Mouse (Mus musculus): ENCODE measurements around the gene E2f6. TPM values are rescaled to one million over a fixed set of nuclear protein-coding genes. Genes with fewer than 3 reads are reported as not detected.

E2f6 gene
- polyA plus RNA-seq, 1 experiment from 2014 or later = 22.7 TPM

GRCm38 (mm10) chr12:16847204-16847792 lies 36.5 kb downstream of the E2f6 start:
- DNase-seq (ENCODE audit: low spot score) = no peak

- no peak for DNase-seq (ENCODE audit: low spot score)
These were observed 37.7 kb downstream of the E2f6 start for GRCm38 (mm10) chr12:16848501-16848900.

GRCm38 (mm10) chr12:16849821-16850220 lies 39.1 kb downstream of the E2f6 start:
- DNase-seq (ENCODE audit: low spot score) = no peak

- DNase-seq (ENCODE audit: low spot score) = no peak
These were observed 39.9 kb downstream of the E2f6 start for GRCm38 (mm10) chr12:16850431-16851375.

GRCm38 (mm10) chr12:16853431-16854165 lies 42.8 kb downstream of the E2f6 start:
- no peak for DNase-seq (ENCODE audit: low spot score)

- no peak for DNase-seq (ENCODE audit: low spot score)
These were observed 45.0 kb downstream of the E2f6 start for GRCm38 (mm10) chr12:16855632-16856305.

GRCm38 (mm10) chr12:16856306-16856679 lies 45.5 kb downstream of the E2f6 start:
- DNase-seq (ENCODE audit: low spot score) = no peak

GRCm38 (mm10) chr12:16858081-16858480 lies 47.3 kb downstream of the E2f6 start:
- DNase-seq (ENCODE audit: low spot score) = no peak

- no peak for DNase-seq (ENCODE audit: low spot score)
These were observed 49.0 kb downstream of the E2f6 start for GRCm38 (mm10) chr12:16859781-16860180.

- no peak for DNase-seq (ENCODE audit: low spot score)
These were observed 49.8 kb downstream of the E2f6 start for GRCm38 (mm10) chr12:16860533-16860932.

- DNase-seq (ENCODE audit: low spot score) = no peak
These were observed 50.2 kb downstream of the E2f6 start for GRCm38 (mm10) chr12:16860961-16861360.

- no peak for DNase-seq (ENCODE audit: low spot score)
These were observed 53.7 kb downstream of the E2f6 start for GRCm38 (mm10) chr12:16864477-16864876.

- DNase-seq (ENCODE audit: low spot score) = no peak
These were observed 55.1 kb downstream of the E2f6 start for GRCm38 (mm10) chr12:16865871-16866270.

- no peak for DNase-seq (ENCODE audit: low spot score)
These were observed 55.7 kb downstream of the E2f6 start for GRCm38 (mm10) chr12:16866460-16866859.

GRCm38 (mm10) chr12:16867306-16867705 lies 56.5 kb downstream of the E2f6 start:
- no peak for DNase-seq (ENCODE audit: low spot score)

- no peak for DNase-seq (ENCODE audit: low spot score)
These were observed 57.9 kb downstream of the E2f6 start for GRCm38 (mm10) chr12:16868618-16869017.

- no peak for DNase-seq (ENCODE audit: low spot score)
These were observed 58.5 kb downstream of the E2f6 start for GRCm38 (mm10) chr12:16869091-16869778.

GRCm38 (mm10) chr12:16869870-16870404 lies 59.2 kb downstream of the E2f6 start:
- no peak for DNase-seq (ENCODE audit: low spot score)

GRCm38 (mm10) chr12:16870405-16871068 lies 59.8 kb downstream of the E2f6 start:
- no peak for DNase-seq (ENCODE audit: low spot score)

- no peak for DNase-seq (ENCODE audit: low spot score)
These were observed 61.2 kb downstream of the E2f6 start for GRCm38 (mm10) chr12:16872006-16872405.
